Mouse (Mus musculus) kidney, adult 2 months (tissue): ENCODE measurements around the gene Dbn1. TPM values are rescaled to one million over a fixed set of nuclear protein-coding genes. Genes with fewer than 3 reads are reported as not detected.

Experiments
- DNase-seq: peaks from one replicate; pipeline ENCODE4 v3.0.0; 2021
- H3K27ac ChIP-seq: fragments of 200-500 bp; 2 replicates; pipeline ENCODE4 v1.5.1; 2012; ENCODE audit warnings: low read depth, low read length, control low read depth, inconsistent platforms; ENCODE audit not compliant: insufficient read depth
- H3K27me3 ChIP-seq: fragments of 200-500 bp; replicated peaks from 2 replicates; pipeline ENCODE4 v1.6.1; 2012; ENCODE audit warnings: mild to moderate bottlenecking, moderate library complexity, low read length, inconsistent platforms; ENCODE audit not compliant: control insufficient read depth, insufficient read depth
- H3K36me3 ChIP-seq: fragments of 200-500 bp; 2 replicates; pipeline ENCODE4 v1.6.1; 2012; ENCODE audit warnings: mild to moderate bottlenecking, moderate library complexity, low read length, inconsistent platforms; ENCODE audit not compliant: control insufficient read depth, insufficient read depth
- H3K4me1 ChIP-seq: fragments of 200-500 bp; 2 replicates; pipeline ENCODE4 v1.6.1; 2011; ENCODE audit warnings: low read length; ENCODE audit not compliant: control insufficient read depth, insufficient read depth
- H3K4me3 ChIP-seq: fragments of 200-500 bp; 2 replicates; pipeline ENCODE4 v1.5.1; 2011; ENCODE audit warnings: mild to moderate bottlenecking, low read depth, low read length, control low read depth; ENCODE audit not compliant: insufficient read depth
- CTCF ChIP-seq: fragments of 200-500 bp; conservative IDR thresholded peaks from 2 replicates; pipeline ENCODE4 v1.5.1; 2011; ENCODE audit warnings: low read depth, mild to moderate bottlenecking, control low read depth, low read length, moderate library complexity, mixed read lengths; ENCODE audit not compliant: insufficient read depth, insufficient read length
- POLR2A ChIP-seq: fragments of 200-500 bp; IDR thresholded peaks from one replicate; pipeline ENCODE4 v1.6.1; 2011; ENCODE audit warnings: low read depth, low read length, control low read depth
- WGBS: fragments of 180-500 bp; shearing (Covaris S2); methylation state at CpG from one replicate; pipeline ENCODE4 v1.1.7; 2018; 5-methylcytosine and 5-hydroxymethylcytosine counted together
- polyA plus RNA-seq: library from polyadenylated mRNA; depleted of rRNA; stranded (reverse); fragments of >200 nt; gene quantifications from 2 replicates; pipeline ENCODE4 v1.2.3, GENCODE M21; 2012

The Dbn1 gene
- polyA plus RNA-seq, 1 experiment, result 16.9 TPM

DNA sequence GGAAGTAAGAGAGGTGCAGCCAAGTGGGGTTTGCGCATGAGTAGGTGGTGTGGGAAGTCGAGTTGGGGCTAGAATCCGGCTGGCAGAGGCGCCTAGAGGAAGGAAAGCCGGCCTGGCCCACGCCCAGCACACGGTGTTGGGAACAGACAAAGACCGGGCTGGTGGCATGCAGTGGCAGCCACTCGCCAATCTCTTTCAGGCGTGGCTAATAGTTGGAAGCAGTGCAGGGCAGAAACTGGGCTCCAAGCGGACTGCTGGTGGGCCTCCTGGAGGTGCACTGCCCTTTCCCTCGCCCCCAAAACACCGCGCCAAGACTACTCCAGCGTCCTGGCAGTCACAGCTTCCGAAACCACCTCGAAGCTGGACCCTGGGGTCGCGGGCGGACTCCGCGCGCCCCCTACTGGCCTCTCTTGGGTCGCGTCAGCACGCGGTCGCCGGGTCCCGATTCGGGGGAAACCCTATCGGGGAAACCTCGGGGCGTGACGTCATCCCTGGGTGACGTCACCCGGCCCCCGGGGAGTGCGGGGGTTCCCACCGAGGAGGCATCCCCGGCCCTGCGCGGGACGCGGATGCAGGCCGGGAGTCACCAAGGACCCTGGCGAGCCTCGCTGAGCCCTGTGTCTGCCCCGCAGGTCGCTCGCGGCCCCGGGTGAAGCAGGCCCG, 16.6 kb downstream of the Dbn1 start:
- H3K27me3 ChIP-seq, result no peaks in the 10 kb centered on the region
- H3K4me1 ChIP-seq, result no peaks in the 10 kb centered on the region
- H3K27ac ChIP-seq, result no peak overlapping the region
- no peaks in the 10 kb centered on the region for H3K36me3 ChIP-seq
- peak overlapping the region; percentile 58 for H3K4me3 ChIP-seq
- DNase-seq, result peak; percentile 84
- under 1% methylated on average over 54 of the region's 54 CpGs for WGBS
- peak; percentile 67 for TF ChIP-seq CTCF
- no peak for TF ChIP-seq POLR2A

GRCm38 (mm10) chr13:55470372-55470771, 17.5 kb downstream of the Dbn1 start:
- no peaks in the 10 kb centered on the region for H3K27me3 ChIP-seq
- H3K36me3 ChIP-seq, result no peaks in the 10 kb centered on the region
- no peak overlapping the region for H3K4me3 ChIP-seq
- no peak for DNase-seq
- TF ChIP-seq CTCF (no peak), POLR2A (no peak)
- no peaks in the 10 kb centered on the region for H3K4me1 ChIP-seq
- 79% methylated on average over 9 of the region's 9 CpGs for whole genome bisulfite sequencing
- no peak overlapping the region for H3K27ac ChIP-seq

GRCm38 (mm10) chr13:55468851-55469560, 18.9 kb downstream of the Dbn1 start:
- no peak overlapping the region for H3K4me3 ChIP-seq
- H3K27me3 ChIP-seq, result no peaks in the 10 kb centered on the region
- no peak overlapping the region for H3K27ac ChIP-seq
- TF ChIP-seq POLR2A, result no peak
- peak; percentile 53 for TF ChIP-seq CTCF
- WGBS, result 50% methylated on average over 13 of the region's 13 CpGs
- H3K36me3 ChIP-seq, result no peaks in the 10 kb centered on the region
- DNase-seq, result peak; percentile 37
- no peaks in the 10 kb centered on the region for H3K4me1 ChIP-seq

DNA sequence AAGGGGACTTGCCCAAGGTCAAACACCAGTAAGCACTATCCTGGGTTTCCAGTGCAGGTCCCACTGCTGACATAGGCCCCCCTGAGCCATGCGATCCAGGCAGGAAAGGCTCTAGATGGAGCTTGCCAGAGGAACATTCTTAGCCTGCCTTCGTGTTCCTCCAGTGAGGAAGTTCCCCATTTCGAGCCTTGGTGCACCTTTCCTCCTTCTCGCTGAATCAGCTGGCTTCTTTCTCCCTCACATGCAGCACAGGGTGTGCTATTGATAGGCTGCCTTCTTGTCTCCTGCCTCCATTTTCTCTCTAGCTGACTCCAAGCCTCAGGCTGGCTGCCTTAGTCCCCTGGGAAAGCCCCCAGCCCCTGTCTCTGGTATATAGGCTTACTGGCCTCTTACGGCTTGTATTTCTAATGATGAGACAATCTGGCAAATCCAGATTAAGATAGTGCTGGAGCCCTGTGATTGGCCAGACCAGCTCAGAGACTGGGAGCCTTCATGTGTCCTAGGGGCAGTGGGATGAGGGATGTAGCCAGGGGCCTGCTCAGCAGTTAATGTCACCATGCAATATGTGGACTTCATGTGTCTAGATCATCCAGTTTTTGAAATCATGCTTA, 22.0 kb downstream of the Dbn1 start:
- WGBS, result 69% methylated on average over 5 of the region's 5 CpGs
- H3K27me3 ChIP-seq, result no peaks in the 10 kb centered on the region
- DNase-seq, result no peak

DNA sequence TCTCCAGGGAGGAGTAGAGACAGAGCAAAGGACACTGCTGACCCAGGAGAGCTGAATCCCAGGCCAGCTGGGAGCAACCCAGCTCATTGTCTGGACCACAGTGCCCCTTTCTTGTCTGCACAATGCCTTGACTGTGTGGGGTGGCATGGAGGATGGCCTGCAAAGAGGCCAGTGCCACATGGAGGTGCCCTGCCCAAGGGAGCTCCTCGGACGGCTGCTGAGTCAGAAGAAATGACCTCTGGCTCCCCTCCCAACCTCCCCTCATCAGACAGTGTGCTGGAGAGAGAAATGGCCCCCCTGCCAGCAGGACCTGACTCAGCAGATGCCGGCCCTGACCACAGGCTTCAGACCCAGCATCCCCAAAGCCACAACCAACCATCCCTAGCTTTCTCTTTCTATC, 22.7 kb downstream of the Dbn1 start:
- DNase-seq, result no peak
- 29% methylated on average over 3 of the region's 3 CpGs for WGBS
- Histone ChIP-seq H3K4me1 (no peaks in the 10 kb centered on the region), H3K27ac (no peak overlapping the region), H3K4me3 (no peak overlapping the region), H3K27me3 (no peaks in the 10 kb centered on the region), H3K36me3 (no peaks in the 10 kb centered on the region)
- TF ChIP-seq POLR2A, result no peak
- no peak for TF ChIP-seq CTCF

More for the DNA sequence above, 22.0 kb downstream of the Dbn1 start:
- no peak overlapping the region for H3K4me3 ChIP-seq
- no peaks in the 10 kb centered on the region for H3K4me1 ChIP-seq
- H3K27ac ChIP-seq, result no peak overlapping the region
- TF ChIP-seq CTCF (no peak), POLR2A (no peak)
- H3K36me3 ChIP-seq, result no peaks in the 10 kb centered on the region

- no peak for TF ChIP-seq POLR2A
- no peak for TF ChIP-seq CTCF
- peak within 1 kb of the TSS; percentile 42; the same call in 1 of the 2 replicates for H3K4me3 ChIP-seq
- no peaks in the 10 kb centered on the region for H3K4me1 ChIP-seq
- WGBS, result 1% methylated on average over 81 of the region's 84 CpGs
- H3K27me3 ChIP-seq, result no peaks in the 10 kb centered on the region
- H3K36me3 ChIP-seq, result no peaks in the 10 kb centered on the region
- no peak within 1 kb of the TSS for H3K27ac ChIP-seq
- DNase-seq, result no peak
Measured at GRCm38 (mm10) chr13:55464027-55464884, 23.7 kb downstream of the Dbn1 start, which contains the start of gene Prr7. Gene Prr7 (plus strand): TSS chr13:55464267.
